Mouse (Mus musculus): ENCODE measurements around the gene Eps8l1.

Eps8l1 gene

GRCm38 (mm10) chr7:4478021-4478795, 17.7 kb downstream of the Eps8l1 start:
- DNase-seq (ENCODE audit: low spot score in 2 of 2): no peak

GRCm38 (mm10) chr7:4478796-4479291, 18.4 kb downstream of the Eps8l1 start:
- no peak for DNase-seq (ENCODE audit: low spot score in 2 of 2)

- peak in 1 of 2 experiments; percentile 53 for DNase-seq (ENCODE audit: low spot score in 2 of 2)
Measured at GRCm38 (mm10) chr7:4479674-4480073, 19.2 kb downstream of the Eps8l1 start.

- DNase-seq (ENCODE audit: low spot score in 2 of 2): no peak
Measured at GRCm38 (mm10) chr7:4482281-4482680, 21.8 kb downstream of the Eps8l1 start.

GRCm38 (mm10) chr7:4491308-4491707, 30.8 kb downstream of the Eps8l1 start:
- no peak for DNase-seq (ENCODE audit: low spot score in 2 of 2)

- DNase-seq (ENCODE audit: low spot score in 2 of 2): peak in 1 of 2 experiments; percentile 38
Measured at GRCm38 (mm10) chr7:4492284-4493224, 32.1 kb downstream of the Eps8l1 start.

GRCm38 (mm10) chr7:4493991-4494390, 33.5 kb downstream of the Eps8l1 start:
- no peak for DNase-seq (ENCODE audit: low spot score in 2 of 2)

- DNase-seq (ENCODE audit: low spot score in 2 of 2): no peak
Measured at GRCm38 (mm10) chr7:4496468-4496867, 36.0 kb downstream of the Eps8l1 start.

GRCm38 (mm10) chr7:4497271-4497903, 36.9 kb downstream of the Eps8l1 start:
- DNase-seq (ENCODE audit: low spot score in 2 of 2): no peak

- no peak for DNase-seq (ENCODE audit: low spot score in 2 of 2)
Measured at GRCm38 (mm10) chr7:4498251-4498650, 37.8 kb downstream of the Eps8l1 start.

GRCm38 (mm10) chr7:4499034-4499433, 38.6 kb downstream of the Eps8l1 start:
- DNase-seq (ENCODE audit: low spot score in 2 of 2): no peak

- peak; percentile 70 to 73 for DNase-seq (ENCODE audit: low spot score in 2 of 2)
Measured at GRCm38 (mm10) chr7:4500892-4501471, 40.5 kb downstream of the Eps8l1 start.

- peak; percentile 95 to 96 for DNase-seq (ENCODE audit: low spot score in 2 of 2)
Measured at GRCm38 (mm10) chr7:4501558-4502397, 41.3 kb downstream of the Eps8l1 start, which contains the start of gene Ppp1r12c. TSS of gene Ppp1r12c (minus strand) at chr7:4501680.

GRCm38 (mm10) chr7:4502421-4503090, 42.1 kb downstream of the Eps8l1 start:
- no peak for DNase-seq (ENCODE audit: low spot score in 2 of 2)

- DNase-seq (ENCODE audit: low spot score in 2 of 2): no peak
Measured at GRCm38 (mm10) chr7:4503100-4503499, 42.6 kb downstream of the Eps8l1 start.

GRCm38 (mm10) chr7:4503858-4504257, 43.4 kb downstream of the Eps8l1 start:
- DNase-seq (ENCODE audit: low spot score in 2 of 2): no peak

- no peak for DNase-seq (ENCODE audit: low spot score in 2 of 2)
Measured at GRCm38 (mm10) chr7:4504646-4505435, 44.4 kb downstream of the Eps8l1 start.

- DNase-seq (ENCODE audit: low spot score in 2 of 2): no peak
Measured at GRCm38 (mm10) chr7:4507220-4507619, 46.7 kb downstream of the Eps8l1 start.

GRCm38 (mm10) chr7:4508062-4508738, 47.7 kb downstream of the Eps8l1 start:
- no peak for DNase-seq (ENCODE audit: low spot score in 2 of 2)
